Mouse (Mus musculus): ENCODE results near the gene Timm9. TPM values are rescaled to one million over a fixed set of nuclear protein-coding genes. Genes with fewer than 3 reads are reported as not detected.
A peak's percentile ranks its signal among the peaks of the same experiment; 100 is the strongest.
"Not testable (repeated sequence)": the region's sequence is repeated elsewhere in the genome, so short reads cannot be mapped to it uniquely, and the experiment has no call there.

The Timm9 gene
- polyA plus RNA-seq, 1 experiment, result 53.3 TPM

DNA sequence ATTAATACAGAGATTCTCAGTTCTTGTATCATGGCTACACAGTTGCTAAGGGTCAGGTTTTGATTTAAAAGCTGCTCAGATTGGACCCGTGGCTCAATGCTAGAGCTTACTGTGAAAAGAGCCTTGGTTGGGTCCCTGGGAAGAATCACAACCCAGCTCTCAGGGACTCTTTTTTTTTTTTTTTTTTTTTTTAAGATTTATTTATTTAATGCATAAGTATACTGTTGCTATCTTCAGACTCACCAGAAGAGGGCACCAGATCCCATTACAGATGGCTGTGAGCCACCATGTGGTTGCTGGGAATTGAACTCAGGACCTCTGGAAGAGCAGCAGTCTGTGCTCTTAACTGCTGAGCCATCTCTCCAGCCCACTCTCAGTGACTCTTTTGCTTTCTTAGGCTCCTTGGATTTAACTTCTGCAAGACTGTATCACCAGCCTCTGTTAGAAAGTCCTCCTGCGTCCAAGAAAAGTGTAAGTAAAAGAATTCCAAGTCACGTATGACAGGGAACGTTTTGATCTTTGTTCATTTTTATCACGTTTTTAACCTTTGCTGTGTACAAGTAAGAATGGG, 2.9 kb upstream of the Timm9 start:
- TF ChIP-seq CTCF (IDR thresholded peaks at IDR 0.05; ENCODE audit: borderline replicate concordance, extremely low read depth, insufficient read depth, insufficient read length), result no peak
- no peak for TF ChIP-seq POLR2A (IDR thresholded peaks at IDR 0.05; ENCODE audit: borderline replicate concordance, extremely low read depth, insufficient read depth, insufficient read length, poor library complexity, severe bottlenecking)
- DNase-seq (ENCODE audit: low read depth), result no peak

DNA sequence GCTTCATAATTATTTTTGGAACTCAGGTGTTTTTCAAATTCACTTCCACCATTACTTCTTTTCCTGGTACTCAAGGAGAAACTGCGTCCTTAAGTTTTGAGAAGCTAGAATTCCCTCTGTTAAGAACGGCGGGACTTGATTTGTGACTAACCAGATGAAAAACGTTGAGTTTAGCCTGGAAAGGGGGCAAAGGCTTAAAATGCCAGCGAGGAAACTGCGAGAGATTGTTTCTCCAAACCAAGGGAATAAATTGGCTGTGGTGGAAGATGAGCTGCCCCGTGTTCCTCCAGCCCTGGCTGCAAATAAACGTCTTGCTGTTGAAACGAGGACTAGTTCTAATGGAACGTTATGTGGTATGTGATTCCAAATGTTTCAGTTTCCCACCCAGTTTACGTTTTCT, 1.2 kb upstream of the Timm9 start:
- DNase-seq (ENCODE audit: low read depth), result peak; percentile 13
- no peak for TF ChIP-seq CTCF (IDR thresholded peaks at IDR 0.05; ENCODE audit: borderline replicate concordance, extremely low read depth, insufficient read depth, insufficient read length)
- no peak for TF ChIP-seq POLR2A (IDR thresholded peaks at IDR 0.05; ENCODE audit: borderline replicate concordance, extremely low read depth, insufficient read depth, insufficient read length, poor library complexity, severe bottlenecking)

DNA sequence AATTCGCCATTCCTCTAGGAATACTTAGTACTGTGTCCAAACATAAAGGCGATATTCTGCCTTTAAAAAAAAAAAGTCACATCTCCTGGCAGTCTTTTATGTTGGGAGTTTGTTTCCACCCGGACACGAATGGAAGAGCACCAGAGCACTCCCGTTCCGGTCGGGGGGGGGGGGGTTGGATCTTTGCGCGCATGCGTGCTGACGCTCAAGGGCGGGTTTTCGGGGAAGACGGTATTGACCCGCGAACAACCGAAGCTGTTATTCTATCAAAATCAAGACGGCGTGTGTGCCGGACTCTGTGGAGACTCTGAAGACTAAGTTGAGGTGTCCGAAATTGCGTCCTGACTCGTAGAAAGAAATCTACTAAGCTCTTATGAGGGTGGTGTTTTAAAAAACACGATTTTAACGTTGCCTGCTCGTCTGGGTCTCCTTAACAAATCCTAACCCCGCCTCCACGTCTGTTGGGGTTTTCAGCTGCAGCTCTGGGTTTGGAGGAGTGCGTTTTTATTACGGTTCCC, 549 bp upstream of the Timm9 start:
- TF ChIP-seq CTCF (IDR thresholded peaks at IDR 0.05; ENCODE audit: borderline replicate concordance, extremely low read depth, insufficient read depth, insufficient read length) (no peak), POLR2A (IDR thresholded peaks at IDR 0.05; ENCODE audit: borderline replicate concordance, extremely low read depth, insufficient read depth, insufficient read length, poor library complexity, severe bottlenecking) (peak; percentile 57; the same call in 1 of the 2 replicates)
- DNase-seq (ENCODE audit: low read depth), result peak; percentile 98

DNA sequence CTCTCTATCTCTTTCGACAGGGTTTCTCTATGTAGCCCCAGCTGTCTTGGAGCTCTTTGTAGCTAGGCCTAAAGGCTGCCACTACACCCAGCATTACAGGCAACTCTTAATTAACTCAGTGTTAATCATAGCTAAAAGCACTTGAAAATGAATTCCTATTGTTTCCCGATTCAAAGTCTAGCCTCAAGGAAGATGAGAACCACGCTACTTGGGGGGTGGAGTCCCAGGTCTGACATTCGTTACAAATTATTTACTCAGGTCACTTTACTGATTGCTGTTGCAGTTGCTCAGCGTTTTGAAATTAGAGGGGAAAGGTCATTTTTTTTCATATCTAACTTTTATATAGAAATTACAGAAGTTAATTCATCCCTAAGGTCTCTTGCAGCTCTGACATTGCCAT, 903 bp downstream of the Timm9 start:
- TF ChIP-seq POLR2A (IDR thresholded peaks at IDR 0.05; ENCODE audit: borderline replicate concordance, extremely low read depth, insufficient read depth, insufficient read length, poor library complexity, severe bottlenecking) (no peak), CTCF (IDR thresholded peaks at IDR 0.05; ENCODE audit: borderline replicate concordance, extremely low read depth, insufficient read depth, insufficient read length) (no peak)

DNA sequence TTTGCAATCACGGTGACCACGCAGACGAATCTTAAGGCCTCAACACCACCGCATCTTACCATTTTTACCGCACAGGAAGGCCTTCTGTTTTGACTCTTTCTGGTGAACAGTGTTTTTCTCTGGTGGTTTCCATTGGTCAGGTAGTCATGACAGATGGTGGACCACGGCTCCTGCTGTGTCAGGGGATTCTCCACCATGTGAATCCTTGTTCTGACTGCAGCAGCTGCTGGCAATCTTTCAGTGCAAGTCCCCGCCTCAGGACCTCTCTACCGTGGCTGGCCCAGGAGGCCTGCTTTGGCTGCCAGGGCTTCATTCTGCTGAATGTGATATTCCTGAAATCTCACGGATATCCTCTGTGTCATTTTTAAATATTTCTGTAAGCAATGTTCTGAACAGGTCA, 13.2 kb downstream of the Timm9 start:
- TF ChIP-seq POLR2A (IDR thresholded peaks at IDR 0.05; ENCODE audit: borderline replicate concordance, extremely low read depth, insufficient read depth, insufficient read length, poor library complexity, severe bottlenecking) (no peak), CTCF (IDR thresholded peaks at IDR 0.05; ENCODE audit: borderline replicate concordance, extremely low read depth, insufficient read depth, insufficient read length) (no peak)

More for the DNA sequence above, 903 bp downstream of the Timm9 start:
- no peak for DNase-seq (ENCODE audit: low read depth)

DNA sequence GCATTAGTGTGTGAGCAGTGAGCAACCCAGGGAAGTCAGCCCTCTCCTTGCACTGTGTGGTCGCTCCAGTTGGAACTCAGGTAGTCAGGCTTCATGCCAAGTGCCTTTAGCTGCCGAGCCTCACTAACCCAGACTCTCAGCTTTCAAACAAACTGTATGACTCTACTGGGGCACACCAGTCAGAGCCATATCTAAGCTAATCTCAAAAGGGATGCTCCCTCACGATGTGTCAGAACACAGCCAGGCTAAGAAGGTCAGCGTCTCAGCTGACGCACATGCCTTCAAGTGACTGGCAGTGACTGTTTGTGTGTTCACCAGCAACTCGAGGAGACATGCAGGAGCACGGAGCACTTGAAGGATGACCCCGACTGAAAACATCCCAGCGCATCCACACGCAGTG, 13.8 kb downstream of the Timm9 start:
- TF ChIP-seq POLR2A (IDR thresholded peaks at IDR 0.05; ENCODE audit: borderline replicate concordance, extremely low read depth, insufficient read depth, insufficient read length, poor library complexity, severe bottlenecking) (no peak), CTCF (IDR thresholded peaks at IDR 0.05; ENCODE audit: borderline replicate concordance, extremely low read depth, insufficient read depth, insufficient read length) (no peak)
- DNase-seq (ENCODE audit: low read depth), result no peak

More for the DNA sequence above, 13.2 kb downstream of the Timm9 start:
- DNase-seq (ENCODE audit: low read depth), result peak; percentile 7

DNA sequence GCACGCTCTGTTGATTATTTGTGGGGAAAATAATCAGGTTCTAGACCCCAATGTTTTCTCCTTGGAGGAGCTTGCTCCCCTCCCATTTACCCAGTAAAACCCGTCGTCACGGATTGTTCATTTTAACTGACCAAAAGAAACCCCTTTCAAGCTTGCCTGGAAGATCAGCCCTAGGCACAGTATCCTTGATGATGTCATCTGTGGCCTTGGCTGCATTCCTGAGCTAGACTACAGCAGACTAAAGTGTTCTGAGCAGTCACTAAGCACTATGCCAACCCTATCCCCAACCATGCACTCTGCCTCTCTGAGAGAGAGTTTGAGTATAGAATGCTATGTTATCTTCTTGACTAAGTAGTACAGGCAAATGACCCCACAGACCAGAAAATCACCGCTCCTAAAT, 20.1 kb downstream of the Timm9 start:
- TF ChIP-seq POLR2A (IDR thresholded peaks at IDR 0.05; ENCODE audit: borderline replicate concordance, extremely low read depth, insufficient read depth, insufficient read length, poor library complexity, severe bottlenecking) (no peak), CTCF (IDR thresholded peaks at IDR 0.05; ENCODE audit: borderline replicate concordance, extremely low read depth, insufficient read depth, insufficient read length) (no peak)
- peak; percentile 28 for DNase-seq (ENCODE audit: low read depth)

DNA sequence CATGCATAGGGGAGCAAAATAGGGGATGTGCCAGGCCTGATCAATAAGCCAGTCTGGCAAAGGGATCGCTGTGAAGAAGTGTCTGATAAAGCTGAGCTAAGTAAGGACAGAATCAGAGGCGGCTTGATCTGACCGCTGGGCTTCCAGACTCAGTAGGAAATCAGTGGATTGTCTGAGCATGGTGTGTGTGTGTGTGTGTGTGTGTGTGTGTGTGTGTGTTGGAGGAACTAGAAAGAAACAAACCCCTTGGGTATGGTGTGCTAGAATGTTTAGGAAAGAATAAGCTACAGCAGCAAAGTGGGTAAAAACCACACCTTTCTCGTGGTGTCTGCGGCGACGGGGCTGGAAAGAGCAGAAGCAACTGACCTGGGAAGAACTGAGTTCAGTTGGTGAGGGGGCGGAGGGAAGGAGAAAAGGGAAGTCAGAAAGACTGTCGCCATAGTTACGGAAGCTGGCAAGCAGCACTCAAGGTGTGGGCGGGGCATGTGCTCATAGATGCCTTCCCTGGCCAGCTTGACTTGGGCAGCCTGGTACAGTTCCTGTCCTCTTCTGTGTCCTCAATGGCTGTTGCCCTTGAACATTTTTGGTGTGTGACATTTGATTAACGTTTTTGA, 22.7 kb downstream of the Timm9 start:
- TF ChIP-seq POLR2A (IDR thresholded peaks at IDR 0.05; ENCODE audit: borderline replicate concordance, extremely low read depth, insufficient read depth, insufficient read length, poor library complexity, severe bottlenecking), result no peak
- no peak for TF ChIP-seq CTCF (IDR thresholded peaks at IDR 0.05; ENCODE audit: borderline replicate concordance, extremely low read depth, insufficient read depth, insufficient read length)
- peak; percentile 72 for DNase-seq (ENCODE audit: low read depth)

DNA sequence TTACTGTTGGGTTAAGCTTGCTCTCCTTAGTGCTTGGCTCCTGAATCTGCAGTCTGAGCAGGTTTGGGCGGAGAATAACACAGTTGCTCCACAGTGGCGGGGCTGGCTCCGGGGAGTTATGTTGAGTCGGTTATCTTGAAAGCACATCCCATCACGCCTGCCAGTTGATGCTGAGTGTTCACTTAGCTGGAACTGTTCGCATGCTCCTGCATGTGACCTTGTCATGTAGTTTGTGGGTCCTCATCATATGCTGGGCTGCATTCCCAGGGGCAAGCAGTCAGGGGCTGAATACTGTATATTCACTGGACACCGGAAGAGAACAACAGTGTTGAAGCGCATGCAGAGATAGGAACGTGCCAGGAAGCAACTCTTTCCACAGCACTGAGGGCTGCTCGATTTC, 23.4 kb downstream of the Timm9 start:
- DNase-seq (ENCODE audit: low read depth), result no peak
- TF ChIP-seq POLR2A (IDR thresholded peaks at IDR 0.05; ENCODE audit: borderline replicate concordance, extremely low read depth, insufficient read depth, insufficient read length, poor library complexity, severe bottlenecking) (no peak), CTCF (IDR thresholded peaks at IDR 0.05; ENCODE audit: borderline replicate concordance, extremely low read depth, insufficient read depth, insufficient read length) (no peak)

DNA sequence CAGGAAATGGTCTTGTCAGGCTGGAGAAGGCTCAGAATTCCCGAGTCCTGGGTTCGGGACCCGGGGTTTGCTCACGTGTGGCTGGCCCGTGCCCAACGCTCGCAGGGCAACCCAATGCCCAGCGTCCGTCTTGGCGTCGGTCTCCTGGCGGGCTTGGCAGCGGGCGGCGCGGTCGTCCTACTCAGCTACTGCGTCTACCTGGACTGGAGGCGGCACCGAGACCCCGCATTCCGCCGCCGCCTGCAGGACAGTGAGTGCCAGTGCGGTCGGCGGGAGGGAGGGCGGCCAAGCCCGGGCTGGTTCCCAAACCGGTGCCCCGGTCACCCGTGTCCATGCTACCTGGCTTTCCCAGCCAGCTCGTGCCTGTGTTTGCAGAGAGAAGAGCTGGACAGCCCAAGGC, 25.2 kb downstream of the Timm9 start, which contains the start of gene Tomm20l:
TSS of gene Tomm20l (plus strand) at position 98 of the 400 bp plus-strand sequence.
- no peak for TF ChIP-seq POLR2A (IDR thresholded peaks at IDR 0.05; ENCODE audit: borderline replicate concordance, extremely low read depth, insufficient read depth, insufficient read length, poor library complexity, severe bottlenecking)
- TF ChIP-seq CTCF (IDR thresholded peaks at IDR 0.05; ENCODE audit: borderline replicate concordance, extremely low read depth, insufficient read depth, insufficient read length), result peak; percentile 44; the same call in 1 of the 2 replicates
- peak; percentile 15 for DNase-seq (ENCODE audit: low read depth)

DNA sequence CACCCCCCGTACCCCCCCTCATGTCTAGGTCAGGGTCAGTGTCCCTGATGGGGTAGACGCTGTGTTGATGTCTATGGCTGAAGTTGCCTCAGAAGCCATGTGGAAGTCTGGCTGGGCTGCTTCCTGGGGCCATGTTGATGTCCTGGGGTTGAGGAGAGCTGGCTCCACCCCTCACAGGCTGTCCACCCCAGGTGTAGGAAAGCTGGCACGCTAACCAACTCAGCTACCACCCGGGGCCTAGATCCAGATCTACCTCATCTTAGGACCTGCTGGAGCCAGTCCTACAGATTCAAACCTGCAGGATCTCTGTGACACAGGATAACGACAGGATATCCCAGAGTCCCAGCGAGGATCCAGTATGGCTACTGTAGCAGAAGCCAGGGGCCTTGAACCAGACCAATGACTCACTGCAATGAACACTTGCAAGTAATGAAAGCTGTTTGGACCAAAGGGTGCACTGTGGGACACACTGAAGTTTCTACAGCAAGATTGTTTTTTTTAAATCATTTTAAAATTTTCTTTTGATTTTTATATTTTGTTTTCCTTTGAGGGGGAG, 29.2 kb downstream of the Timm9 start:
- DNase-seq (ENCODE audit: low read depth), result no peak
- TF ChIP-seq POLR2A (IDR thresholded peaks at IDR 0.05; ENCODE audit: borderline replicate concordance, extremely low read depth, insufficient read depth, insufficient read length, poor library complexity, severe bottlenecking), result no peak
- no peak for TF ChIP-seq CTCF (IDR thresholded peaks at IDR 0.05; ENCODE audit: borderline replicate concordance, extremely low read depth, insufficient read depth, insufficient read length)

DNA sequence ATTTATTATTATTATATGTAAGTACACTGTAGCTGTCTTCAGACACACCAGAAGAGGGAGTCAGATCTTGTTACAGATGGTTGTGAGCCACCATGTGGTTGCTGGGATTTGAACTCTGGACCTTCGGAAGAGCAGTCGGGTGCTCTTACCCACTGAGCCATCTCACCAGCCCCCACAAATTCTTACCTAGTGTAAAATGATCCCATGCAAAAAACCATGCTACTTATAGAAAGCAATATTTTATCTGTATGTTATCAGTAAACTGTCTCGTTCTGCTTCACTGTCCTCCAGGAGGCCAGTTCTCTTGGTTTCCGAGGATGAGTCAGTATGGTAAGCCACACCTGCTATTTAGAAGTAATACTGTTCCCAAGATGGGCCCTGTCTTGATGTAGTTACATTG, 32.2 kb downstream of the Timm9 start:
- DNase-seq (ENCODE audit: low read depth), result not testable (repeated sequence)
